Mouse (Mus musculus): ENCODE results near the gene Trim62.

GRCm38 (mm10) chr4:128891157-128891556 lies 7.8 kb downstream of the Trim62 start:
- no peak for TF ChIP-seq MAX (IDR thresholded peaks at IDR 0.05)
- no peak for TF ChIP-seq CTCF (IDR thresholded peaks at IDR 0.05; ENCODE audit: control insufficient read depth, insufficient read depth, insufficient read length)
- TF ChIP-seq MYOG (IDR thresholded peaks at IDR 0.05; ENCODE audit: control insufficient read depth, extremely low read depth, insufficient read length): no peak
